Mouse (Mus musculus) hindlimb bud, embryonic 11.5 days (tissue): ENCODE results near the gene Lhfpl2.
A peak's percentile ranks its signal among the peaks of the same experiment; 100 is the strongest.

ENCODE experiments used
- DNase-seq: peaks from one replicate; pipeline ENCODE4 v3.0.0-alpha.2; 2012; ENCODE audit warnings: low read depth, low spot score; ENCODE audit errors: extremely low spot score

The Lhfpl2 gene

GRCm38 (mm10) chr13:94172533-94173310, 115.1 kb downstream of the Lhfpl2 start:
- no peak for DNase-seq

GRCm38 (mm10) chr13:94173633-94174576, 116.3 kb downstream of the Lhfpl2 start:
- DNase-seq: no peak

- DNase-seq: no peak
These were observed 117.1 kb downstream of the Lhfpl2 start for GRCm38 (mm10) chr13:94174577-94175279.

GRCm38 (mm10) chr13:94175379-94176050, 117.9 kb downstream of the Lhfpl2 start:
- no peak for DNase-seq

- no peak for DNase-seq
These were observed 119.6 kb downstream of the Lhfpl2 start for GRCm38 (mm10) chr13:94177148-94177547.

GRCm38 (mm10) chr13:94178401-94179040, 120.9 kb downstream of the Lhfpl2 start:
- no peak for DNase-seq

GRCm38 (mm10) chr13:94180477-94181420, 123.2 kb downstream of the Lhfpl2 start:
- DNase-seq: no peak

GRCm38 (mm10) chr13:94182026-94182425, 124.4 kb downstream of the Lhfpl2 start:
- no peak for DNase-seq

GRCm38 (mm10) chr13:94183372-94184021, 125.9 kb downstream of the Lhfpl2 start:
- no peak for DNase-seq

- no peak for DNase-seq
These were observed 127.3 kb downstream of the Lhfpl2 start for GRCm38 (mm10) chr13:94184726-94185456.

GRCm38 (mm10) chr13:94185631-94186030, 128.0 kb downstream of the Lhfpl2 start:
- DNase-seq: no peak

GRCm38 (mm10) chr13:94188200-94189086, 130.8 kb downstream of the Lhfpl2 start:
- no peak for DNase-seq

GRCm38 (mm10) chr13:94190386-94190785, 132.8 kb downstream of the Lhfpl2 start:
- no peak for DNase-seq

- DNase-seq: no peak
These were observed 135.6 kb downstream of the Lhfpl2 start for GRCm38 (mm10) chr13:94193227-94193626.

- no peak for DNase-seq
These were observed 141.0 kb downstream of the Lhfpl2 start for GRCm38 (mm10) chr13:94198616-94199015.

- no peak for DNase-seq
These were observed 142.2 kb downstream of the Lhfpl2 start for GRCm38 (mm10) chr13:94199829-94200228.

- peak; percentile 47 for DNase-seq
These were observed 147.6 kb downstream of the Lhfpl2 start for GRCm38 (mm10) chr13:94205234-94205633.
